Comparison of ENCODE assay signal across 8 mouse cellular contexts in the genomic region with DNA sequence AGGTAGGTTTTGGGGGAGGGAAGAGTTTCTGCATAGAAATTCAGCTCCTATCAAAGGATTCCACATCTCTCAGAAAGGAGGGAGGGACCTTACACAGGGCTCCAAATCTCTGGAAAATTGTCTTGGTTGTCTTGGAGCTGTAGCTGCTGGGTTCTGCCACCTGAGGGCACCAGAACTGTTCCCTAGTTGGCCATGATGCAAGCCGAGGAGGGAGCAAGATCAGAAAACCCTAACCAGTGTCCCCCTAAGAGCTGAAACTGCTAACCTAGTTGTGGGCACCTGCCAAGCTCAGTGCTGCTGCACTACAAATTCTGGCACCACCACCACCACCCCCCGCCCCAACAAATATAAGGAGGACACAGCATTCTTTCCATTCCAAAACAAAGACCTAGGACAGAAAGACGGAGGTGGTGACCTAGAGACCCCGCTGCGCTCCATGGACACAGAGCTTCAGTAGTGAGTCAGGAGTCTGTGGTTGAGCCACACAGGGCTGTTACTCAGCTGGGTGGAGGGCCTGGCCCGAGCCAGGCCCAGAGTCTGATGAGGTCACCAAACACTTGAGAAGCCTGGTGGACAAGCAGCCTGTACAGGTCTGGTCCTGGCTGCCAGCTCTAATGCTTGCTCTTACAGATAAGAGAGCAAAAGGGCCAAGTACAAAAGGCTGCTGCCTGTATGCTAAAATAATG. TPM values are rescaled to one million over a fixed set of nuclear protein-coding genes. Genes with fewer than 3 reads are reported as not detected.
DNase-seq lines count a peak whose midpoint lies in the region; ATAC-seq and TF ChIP-seq lines count a peak whose summit lies in the region.
"Had no signal": no experiment of that assay in that cellular context is flagged by ENCODE, and none has a peak within 500 bp of the region (broad histone marks: within the 10 kb centered on the region; RNA-seq: fewer than 3 reads in every experiment).

No protein-coding gene starts in this region.

- no peaks in the 10 kb centered on the region for H3K4me1 ChIP-seq in forebrain, embryonic 14.5 days (ENCODE audit: control insufficient read depth, insufficient read depth, low read length)
- 0 out of 2 replicates have a peak, but pooled peaks cover 2% of the 10 kb centered on the region for H3K4me1 ChIP-seq in lung, adult 2 months (ENCODE audit: control insufficient read depth, insufficient read depth, low read length)

- peak; percentile 50 for ATAC-seq in cerebellum, adult (ENCODE audit: insufficient number of reproducible peaks, low FRiP score, low TSS enrichment)
- ATAC-seq in forebrain, embryonic 14.5 days: peak; percentile 58

- peak; percentile 88 for TF ChIP-seq CTCF in lung, adult 2 months (IDR thresholded peaks at IDR 0.05; ENCODE audit: insufficient read depth, low read length)

- WGBS in forebrain, embryonic 14.5 days: 66% methylated on average over 6 of the region's 6 CpGs
- 39% methylated on average over 6 of the region's 6 CpGs for WGBS in lung, adult 2 months

- peak; percentile 99 for DNase-seq in Muller cell, postnatal 12 days (ENCODE audit: inconsistent ontology term)
- DNase-seq in forebrain, embryonic 14.5 days (ENCODE audit: low spot score): peak; percentile 77
- peak; percentile 83 to 84 for DNase-seq in heart, postnatal 10 days
- DNase-seq in kidney, postnatal 25 days: peak; percentile 66 to 70
- peak; percentile 63 for DNase-seq in lung, adult 2 months
- DNase-seq in retina, postnatal 1 day: peak; percentile 73

- H3K4me2 ChIP-seq in forebrain, embryonic 14.5 days (ENCODE audit: low read length): no peak overlapping the region

- no peaks in the 10 kb centered on the region for H3K27me3 ChIP-seq in forebrain, embryonic 14.5 days (replicated peaks; ENCODE audit: control insufficient read depth, insufficient read depth, low read length)

- H3K4me3 ChIP-seq in forebrain, embryonic 14.5 days (ENCODE audit: low read depth, low read length): no peak overlapping the region
- H3K4me3 ChIP-seq in lung, adult 2 months (replicated peaks; ENCODE audit: extremely low read depth, low read depth, low read length): no peak overlapping the region

- H3K36me3 ChIP-seq in forebrain, embryonic 14.5 days (ENCODE audit: control insufficient read depth, insufficient read depth, low read length): peaks cover 63% of the 10 kb centered on the region

- intact Hi-C loops in heart, postnatal 10 days (cut with DNase I): loop anchor here (2.0 to 5.0 kb wide), 3 partner anchors 133 to 359 kb away; a partner anchor contains a TSS

- H3K9ac ChIP-seq in forebrain, embryonic 14.5 days (ENCODE audit: low read length): no peak overlapping the region

- no peaks in the 10 kb centered on the region for H3K9me3 ChIP-seq in forebrain, embryonic 14.5 days (replicated peaks; ENCODE audit: control insufficient read depth, low read length)

- H3K27ac ChIP-seq in forebrain, embryonic 14.5 days (ENCODE audit: low read depth, low read length): no peak overlapping the region
- H3K27ac ChIP-seq: macrophage had no signal

- TF ChIP-seq POLR2A in lung, adult 2 months (IDR thresholded peaks at IDR 0.05; ENCODE audit: borderline replicate concordance, extremely low read depth, low read depth, low read length): no peak

RNA-seq across cellular contexts. Expression of a gene that starts 31.9 kb away (rescaled TPM):
- polyA plus RNA-seq in forebrain, embryonic 14.5 days (2014; fragmentation: Nextera tagmentation; extraction: Ambion mirVana): 155 and 158 TPM in 2 replicates
- 100 to 1,000 TPM; 124 to 125 TPM for total RNA-seq in heart, postnatal 10 days (2021)
- polyA plus RNA-seq in lung, adult 2 months (2012; rRNA removed): 50.4 and 64.2 TPM in 2 replicates
